11 mouse cellular contexts compared by ENCODE assay signal in genomic region chr17:74048229-74048816, GRCm38 (mm10). TPM values are rescaled to one million over a fixed set of nuclear protein-coding genes. Genes with fewer than 3 reads are reported as not detected.
DNase-seq lines count a peak whose midpoint lies in the region; ATAC-seq lines count a peak whose summit lies in the region.
"Had no signal": no experiment of that assay in that cellular context is flagged by ENCODE, and none has a peak within 500 bp of the region (broad histone marks: within the 10 kb centered on the region; RNA-seq: fewer than 3 reads in every experiment).

No protein-coding gene starts in this region.

- peak overlapping the region; percentile 50 for H3K4me2 ChIP-seq in kidney, embryonic 16.5 days (replicated peaks; ENCODE audit: low read depth, low read length)
- H3K4me2 ChIP-seq in limb, embryonic 12.5 days, result peak overlapping the region; percentile 63
- H3K4me2 ChIP-seq in stomach, embryonic 16.5 days (ENCODE audit: low read depth, low read length), result peak overlapping the region; percentile 43; the same call in 1 of the 2 replicates

- H3K4me3 ChIP-seq in kidney, embryonic 16.5 days (ENCODE audit: low read length), result peak overlapping the region; percentile 40
- H3K4me3 ChIP-seq in limb, embryonic 12.5 days (replicated peaks), result peak overlapping the region; percentile 36
- H3K4me3 ChIP-seq in stomach, embryonic 16.5 days (replicated peaks; ENCODE audit: low read length), result no peak overlapping the region

- H3K4me1 ChIP-seq in kidney, embryonic 16.5 days (ENCODE audit: insufficient read depth, low read length), result peaks cover 9% of the 10 kb centered on the region; the same call in 1 of the 2 replicates
- H3K4me1 ChIP-seq in limb, embryonic 12.5 days (replicated peaks), result peaks cover 17% of the 10 kb centered on the region
- H3K4me1 ChIP-seq in stomach, embryonic 16.5 days (ENCODE audit: control insufficient read depth, insufficient read depth, low read length), result peaks cover 7% of the 10 kb centered on the region; the same call in 1 of the 2 replicates
- H3K4me1 ChIP-seq: liver, embryonic 12.5 days had no signal

- H3K27me3 ChIP-seq in kidney, embryonic 16.5 days (ENCODE audit: insufficient read depth, low read length), result peaks cover 44% of the 10 kb centered on the region
- peaks cover 61% of the 10 kb centered on the region for H3K27me3 ChIP-seq in limb, embryonic 12.5 days
- peaks cover 41% of the 10 kb centered on the region for H3K27me3 ChIP-seq in stomach, embryonic 16.5 days (ENCODE audit: control insufficient read depth, insufficient read depth, low read length)

- H3K36me3 ChIP-seq in kidney, embryonic 16.5 days (ENCODE audit: insufficient read depth, low read length), result no peaks in the 10 kb centered on the region
- H3K36me3 ChIP-seq in limb, embryonic 12.5 days, result no peaks in the 10 kb centered on the region
- H3K36me3 ChIP-seq in stomach, embryonic 16.5 days (ENCODE audit: control insufficient read depth, insufficient read depth, low read length), result no peaks in the 10 kb centered on the region
- H3K36me3 ChIP-seq: liver, embryonic 12.5 days had no signal

- H3K27ac ChIP-seq in kidney, embryonic 16.5 days (ENCODE audit: low read length), result no peak overlapping the region
- no peak overlapping the region for H3K27ac ChIP-seq in limb, embryonic 12.5 days
- H3K27ac ChIP-seq in stomach, embryonic 16.5 days (ENCODE audit: low read length), result no peak overlapping the region
- H3K27ac ChIP-seq: liver, embryonic 12.5 days had no signal

- ATAC-seq in kidney, embryonic 16.5 days (ENCODE audit: low FRiP score, low TSS enrichment), result 0 out of 2 replicates have a peak, but pooled peaks have one; percentile 46
- no peak for ATAC-seq in limb, embryonic 12.5 days (ENCODE audit: insufficient number of reproducible peaks, insufficient read depth, low FRiP score, low TSS enrichment, low read depth)
- ATAC-seq in stomach, embryonic 16.5 days (ENCODE audit: insufficient read depth, low FRiP score), result no peak
- no peak for ATAC-seq in inflammation-experienced regulatory T-cells, adult 6 months
- ATAC-seq: liver, embryonic 12.5 days had no signal

- WGBS in kidney, embryonic 16.5 days, result 3% methylated on average over 19 of the region's 19 CpGs
- WGBS in limb, embryonic 12.5 days, result 5% methylated on average over 19 of the region's 19 CpGs
- 3% methylated on average over 19 of the region's 19 CpGs for WGBS in stomach, embryonic 16.5 days

- H3K9me3 ChIP-seq in kidney, embryonic 16.5 days (ENCODE audit: low read length), result no peaks in the 10 kb centered on the region
- no peaks in the 10 kb centered on the region for H3K9me3 ChIP-seq in limb, embryonic 12.5 days
- no peaks in the 10 kb centered on the region for H3K9me3 ChIP-seq in stomach, embryonic 16.5 days (replicated peaks; ENCODE audit: control insufficient read depth, low read length)
- H3K9me3 ChIP-seq: liver, embryonic 12.5 days had no signal

- peak; percentile 57 to 58 for DNase-seq in adrenal gland, adult (ENCODE audit: inconsistent age in 2 of 2, low spot score in 1 of 2)
- DNase-seq in adrenal gland, postnatal 10 days, result no peak
- no peak for DNase-seq in kidney, adult 8-10 months
- DNase-seq in spleen, postnatal 4 days (ENCODE audit: low spot score in 2 of 2), result no peak
- DNase-seq: kidney, adult 11 months had no signal

- H3K9ac ChIP-seq in kidney, embryonic 16.5 days (replicated peaks; ENCODE audit: low read length), result no peak overlapping the region
- no peak overlapping the region for H3K9ac ChIP-seq in limb, embryonic 12.5 days (replicated peaks)
- H3K9ac ChIP-seq in stomach, embryonic 16.5 days (ENCODE audit: low read length), result no peak overlapping the region
- H3K9ac ChIP-seq: liver, embryonic 12.5 days had no signal

RNA-seq across cellular contexts. Expression of gene Srd5a2, which starts 0.6 kb away (rescaled TPM):
- 10 to 100 TPM; 23.5 to 35.6 TPM for total RNA-seq in adrenal gland, postnatal 10 days (2021)
- polyA plus RNA-seq in kidney, embryonic 16.5 days (2015; fragmentation: Nextera tagmentation; extraction: Ambion mirVana), result 0.10 TPM in 1 of 2 replicates, not detected in the other
- polyA plus RNA-seq in limb, embryonic 12.5 days (2016; fragmentation: Nextera tagmentation; extraction: Ambion mirVana), result 1.9 TPM in 2 replicates
- polyA plus RNA-seq in stomach, embryonic 16.5 days (2015; fragmentation: Nextera tagmentation; extraction: Ambion mirVana), result not detected in 2 replicates
- polyA plus RNA-seq in inflammation-experienced regulatory T-cells, adult 6 months (2017; shearing (Covaris generic)), result not detected
- polyA plus RNA-seq: liver, embryonic 12.5 days; spleen, adult 2 months had no signal

Comparison
In these comparisons a context has a peak if more than half of its experiments do, and no peak if none do; other contexts are left out.
1. DNase-seq: peak in adrenal gland, adult (2 of 2); none in adrenal gland, postnatal 10 days (single experiment), kidney, adult 8-10 months (0 of 2) and spleen, postnatal 4 days (0 of 2).
2. Peak in every context shown above with its lines, with median percentiles within 50 percentile points of each other: H3K4me2 ChIP-seq.